Mouse (Mus musculus): ENCODE data around the gene Cfc1.

DNA sequence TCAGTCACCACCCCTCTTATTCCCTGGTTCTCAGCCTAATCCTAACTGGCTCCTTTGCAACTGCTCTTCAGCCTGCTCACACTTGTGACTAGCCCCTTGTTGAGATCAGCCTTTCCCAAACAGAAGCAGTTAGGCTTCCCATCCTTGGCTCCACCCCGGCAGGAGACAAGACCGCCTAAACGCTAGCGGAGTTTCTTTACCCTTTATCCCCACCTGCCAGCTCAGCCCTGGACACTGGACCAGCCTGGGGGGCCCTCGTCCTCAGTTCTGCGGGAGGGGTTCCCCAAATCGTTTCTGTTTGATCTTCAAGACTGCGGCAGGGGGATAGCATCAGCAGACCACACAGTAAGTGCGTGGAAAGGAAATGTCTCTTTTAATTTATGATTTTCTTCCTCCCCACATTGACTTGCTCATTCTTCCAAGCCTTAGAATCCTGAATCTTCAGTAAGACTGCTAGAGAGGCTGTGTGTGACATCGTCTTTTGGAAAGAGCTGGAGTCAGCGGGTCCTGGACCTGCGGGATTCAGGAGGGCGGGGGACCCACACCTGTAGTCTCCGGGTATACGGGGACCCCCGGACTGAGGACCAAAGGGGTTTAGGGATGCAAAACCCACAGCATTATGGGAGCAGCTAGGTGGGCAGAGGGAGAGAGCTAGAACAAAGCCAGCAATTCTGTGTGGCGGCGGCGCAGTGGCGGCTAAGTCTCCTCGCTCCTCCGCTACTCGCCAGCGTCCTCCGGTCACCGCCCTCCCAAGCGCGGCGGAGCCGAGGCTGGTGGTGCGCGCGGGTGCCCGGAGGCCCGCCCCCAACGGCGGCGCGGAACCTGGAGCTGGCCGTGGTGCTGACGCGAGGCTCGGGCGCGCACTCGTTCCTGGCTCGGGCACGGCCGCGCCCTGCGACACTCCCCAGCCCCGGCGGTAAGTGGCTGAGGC, 43.7 kb downstream of the Cfc1 start, which contains the start of gene Amer3:
- no peak for TF ChIP-seq CTCF (IDR thresholded peaks at IDR 0.05; ENCODE audit: low read depth, low read length)
- no peak for TF ChIP-seq POLR2A (IDR thresholded peaks at IDR 0.05; ENCODE audit: extremely low read depth, insufficient read depth, low read length)
